Mouse (Mus musculus): ENCODE results near the gene Srbd1.

GRCm38 (mm10) chr17:86193979-86194378 is 49.0 kb upstream of the Srbd1 start:
- no peak for TF ChIP-seq EP300 (IDR thresholded peaks at IDR 0.05)
- no peak for TF ChIP-seq CTCF (IDR thresholded peaks at IDR 0.05)
